Mouse (Mus musculus): ENCODE measurements around the gene Tfap2e.

GRCm38 (mm10) chr4:126752024-126752607, 16.1 kb upstream of the Tfap2e start:
- TF ChIP-seq GATA1 (IDR thresholded peaks at IDR 0.05; ENCODE audit: low read length) (no peak), TAL1 (IDR thresholded peaks at IDR 0.05; ENCODE audit: low read length) (no peak)

All from erythroblast, embryonic 14.5 days (primary cell).